Mouse (Mus musculus): ENCODE measurements around the gene Olfr1184. TPM values are rescaled to one million over a fixed set of nuclear protein-coding genes. Genes with fewer than 3 reads are reported as not detected.

Gene Olfr1184
- under 1 TPM in 1 of 2 experiments, not detected in 1; 0.64 TPM for polyA plus RNA-seq (2017; shearing (Covaris generic))

DNA sequence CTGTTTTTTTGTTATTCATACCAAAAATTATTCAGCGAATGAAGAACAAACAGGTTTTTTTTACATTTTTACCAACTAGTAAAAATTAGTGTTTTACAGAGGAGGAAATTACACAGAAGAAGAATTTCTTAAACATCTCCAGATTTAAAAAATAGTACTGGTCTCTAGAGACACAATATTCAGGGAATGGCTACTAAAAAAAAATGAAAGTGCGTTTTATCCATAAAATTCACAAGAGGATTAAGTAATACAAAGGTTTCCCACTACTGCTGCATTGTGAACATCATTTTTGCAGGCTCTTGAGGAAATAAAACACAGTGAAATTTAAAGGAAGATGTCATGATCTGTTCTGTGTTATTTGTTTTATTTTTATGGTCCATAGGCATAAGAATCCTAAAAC is at the start of gene Olfr1184:
Gene Olfr1184, plus strand, starts transcription at position 301 of the 400 bp plus-strand sequence.

DNA sequence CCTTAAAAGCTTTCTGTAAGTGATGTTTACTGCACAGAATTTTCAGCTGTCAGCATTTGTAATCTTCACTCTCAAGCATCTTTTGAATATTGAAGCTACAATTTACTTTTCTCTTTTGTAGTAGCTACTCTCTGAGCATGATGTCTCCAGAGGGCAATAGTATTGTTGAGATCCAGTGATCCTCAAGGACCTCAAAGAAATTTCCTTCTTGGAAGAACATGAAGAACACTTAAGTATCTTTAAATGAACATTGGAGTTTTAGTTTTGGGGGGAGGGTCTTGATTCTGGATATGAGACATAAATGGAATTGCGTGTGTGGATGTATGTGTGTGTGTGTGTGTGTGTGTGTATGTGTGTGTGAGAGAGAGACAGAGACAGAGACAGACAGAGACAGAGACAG is 34.4 kb upstream of the Olfr1184 start, which contains the start of gene Gm13757:
Gene Gm13757, minus strand, starts transcription at position 101 of the 400 bp plus-strand sequence.

DNA sequence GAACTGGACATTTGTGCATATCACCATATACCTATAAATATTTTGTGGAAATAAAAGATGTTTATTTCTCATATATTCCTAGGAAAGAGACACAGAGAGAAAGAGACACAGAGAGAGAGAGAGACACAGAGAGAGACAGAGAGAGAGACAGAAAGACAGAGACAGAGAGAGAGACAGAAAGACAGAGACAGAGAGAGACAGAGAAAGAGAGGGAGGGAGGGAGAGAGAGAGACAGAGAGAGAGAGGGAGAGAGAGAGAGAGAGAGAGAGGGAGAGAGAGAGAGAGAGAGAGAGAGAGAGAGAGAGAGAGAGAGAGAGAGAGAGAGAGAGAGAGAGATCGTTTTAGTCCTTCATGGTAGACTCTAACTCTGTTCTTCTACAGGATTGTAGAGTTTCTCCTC is 28.8 kb upstream of the Olfr1184 start, which contains the start of gene Olfr1183:
Gene Olfr1183, plus strand, starts transcription at position 301 of the 400 bp plus-strand sequence.

DNA sequence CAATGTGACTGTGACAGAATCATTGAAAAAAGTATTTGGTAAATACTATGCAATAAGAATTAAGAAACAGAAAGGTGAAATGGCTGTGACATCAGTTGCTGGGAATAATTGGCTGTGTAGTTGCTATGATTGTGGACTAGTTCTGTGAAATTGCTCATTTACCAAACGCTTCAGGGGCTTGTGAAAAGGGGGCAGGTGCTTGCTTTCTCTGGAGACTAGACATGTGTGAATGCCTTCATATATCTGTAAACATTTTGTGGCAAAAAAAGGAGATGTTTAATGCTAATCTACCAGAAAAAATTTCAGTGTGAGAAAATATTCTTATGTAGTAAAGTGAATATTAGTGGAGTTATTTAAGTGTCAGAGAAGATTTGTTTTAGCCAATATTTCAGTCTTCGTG is 9.6 kb downstream of the Olfr1184 start, which contains the start of gene Olfr1185-ps1:
Gene Olfr1185-ps1, plus strand, starts transcription at position 301 of the 400 bp plus-strand sequence.

DNA sequence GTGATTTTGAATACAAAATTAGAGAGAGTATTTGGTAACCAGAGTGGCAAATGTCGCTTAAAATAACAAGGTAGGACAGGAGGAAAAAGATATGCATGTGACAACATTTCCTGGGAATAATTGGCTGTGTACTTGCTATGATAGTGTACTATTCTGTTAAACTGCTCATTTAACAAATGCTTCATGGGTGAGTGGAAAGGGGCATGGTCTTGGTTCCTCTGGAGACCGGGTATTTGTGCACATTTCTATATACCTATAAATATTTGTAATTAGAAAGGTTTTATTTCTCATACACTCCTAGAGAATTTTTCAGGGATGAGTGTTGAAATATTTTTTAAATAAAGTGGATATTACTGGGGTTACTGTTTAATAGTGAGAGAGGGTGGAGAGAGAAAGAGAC is 34.9 kb downstream of the Olfr1184 start, which contains the start of gene Olfr1186:
Gene Olfr1186, plus strand, starts transcription at position 301 of the 400 bp plus-strand sequence.

Other genes starting within 250 kb of the Olfr1184 start
- gene Olfr1173, start 203.7 kb upstream of the Olfr1184 start, polyA plus RNA-seq (2017; shearing (Covaris generic)): under 1 TPM in 1 of 2 experiments, not detected in 1; 0.15 TPM
- gene Olfr1174-ps, start 168.5 kb upstream of the Olfr1184 start, polyA plus RNA-seq (2017; shearing (Covaris generic)): not detected
- gene Olfr1175-ps, start 156.4 kb upstream of the Olfr1184 start, polyA plus RNA-seq (2017; shearing (Covaris generic)): under 1 TPM in 1 of 2 experiments, not detected in 1; 0.14 TPM
- under 1 TPM in 1 of 2 experiments, not detected in 1; 0.19 TPM for gene Olfr1176, start 146.9 kb upstream of the Olfr1184 start, polyA plus RNA-seq (2017; shearing (Covaris generic))
- not detected for gene Olfr1177-ps, start 137.1 kb upstream of the Olfr1184 start, polyA plus RNA-seq (2017; shearing (Covaris generic))
- under 1 TPM; 0.02 to 0.28 TPM for gene Olfr1178, start 96.5 kb upstream of the Olfr1184 start, polyA plus RNA-seq (2017; shearing (Covaris generic))
- not detected for gene Olfr1179, start 77.1 kb upstream of the Olfr1184 start, polyA plus RNA-seq (2017; shearing (Covaris generic))
- not detected for gene Olfr1180, start 64.4 kb upstream of the Olfr1184 start, polyA plus RNA-seq (2017; shearing (Covaris generic))
- under 1 TPM in 1 of 2 experiments, not detected in 1; 0.16 TPM for gene Olfr1181, start 57.4 kb upstream of the Olfr1184 start, polyA plus RNA-seq (2017; shearing (Covaris generic))
- under 1 TPM in 1 of 2 experiments, not detected in 1; 0.08 TPM for gene Gm13757, start 34.5 kb upstream of the Olfr1184 start, polyA plus RNA-seq (2017; shearing (Covaris generic))
- under 1 TPM in 1 of 2 experiments, not detected in 1; 0.35 TPM for gene Olfr1183, start 28.7 kb upstream of the Olfr1184 start, polyA plus RNA-seq (2017; shearing (Covaris generic))
- under 1 TPM in 1 of 2 experiments, not detected in 1; 0.13 TPM for gene Olfr1185-ps1, start 9.7 kb downstream of the Olfr1184 start, polyA plus RNA-seq (2017; shearing (Covaris generic))
- under 1 TPM in 1 of 2 experiments, not detected in 1; 0.12 TPM for gene Olfr1186, start 35.0 kb downstream of the Olfr1184 start, polyA plus RNA-seq (2017; shearing (Covaris generic))
- under 1 TPM in 1 of 2 experiments, not detected in 1; 0.17 TPM for gene Olfr1188, start 73.3 kb downstream of the Olfr1184 start, polyA plus RNA-seq (2017; shearing (Covaris generic))
- not detected for gene Olfr1189, start 102.9 kb downstream of the Olfr1184 start, polyA plus RNA-seq (2017; shearing (Covaris generic))
- gene Olfr1191-ps1, start 156.9 kb downstream of the Olfr1184 start, polyA plus RNA-seq (2017; shearing (Covaris generic)): under 1 TPM in 1 of 2 experiments, not detected in 1; 0.34 TPM
- gene Olfr1192-ps1, start 164.9 kb downstream of the Olfr1184 start, polyA plus RNA-seq (2017; shearing (Covaris generic)): under 1 TPM in 1 of 2 experiments, not detected in 1; 0.21 TPM
- gene Olfr1193, start 192.0 kb downstream of the Olfr1184 start, polyA plus RNA-seq (2017; shearing (Covaris generic)): under 1 TPM; 0.16 to 0.23 TPM
- gene Olfr1195, start 205.6 kb downstream of the Olfr1184 start, polyA plus RNA-seq (2017; shearing (Covaris generic)): under 1 TPM; 0.28 to 0.33 TPM
- gene Olfr1196, start 221.0 kb downstream of the Olfr1184 start, polyA plus RNA-seq (2017; shearing (Covaris generic)): not detected
- 1 to 10 TPM in 1 of 2 experiments, not detected in 1; 1.5 TPM for gene Olfr1197, start 248.8 kb downstream of the Olfr1184 start, polyA plus RNA-seq (2017; shearing (Covaris generic))